Comparison of ENCODE assay signal across 9 mouse cellular contexts in genomic region chr1:177150344-177151021, GRCm38 (mm10).
DNase-seq lines count a peak whose midpoint lies in the region; ATAC-seq lines count a peak whose summit lies in the region.
"Had no signal": no experiment of that assay in that cellular context is flagged by ENCODE, and none has a peak within 500 bp of the region (broad histone marks: within the 10 kb centered on the region; RNA-seq: fewer than 3 reads in every experiment).

No protein-coding gene starts in this region.

- H3K27me3 ChIP-seq in kidney, embryonic 15.5 days: no peaks in the 10 kb centered on the region
- H3K27me3 ChIP-seq in embryonic facial prominence, embryonic 15.5 days: no peaks in the 10 kb centered on the region
- no peaks in the 10 kb centered on the region for H3K27me3 ChIP-seq in midbrain, embryonic 12.5 days
- H3K27me3 ChIP-seq: liver, embryonic 15.5 days had no signal

- H3K36me3 ChIP-seq in kidney, embryonic 15.5 days: no peaks in the 10 kb centered on the region
- no peaks in the 10 kb centered on the region for H3K36me3 ChIP-seq in embryonic facial prominence, embryonic 15.5 days
- no peaks in the 10 kb centered on the region for H3K36me3 ChIP-seq in midbrain, embryonic 12.5 days
- H3K36me3 ChIP-seq: liver, embryonic 15.5 days had no signal

- peak overlapping the region; percentile 22; the same call in 1 of the 2 replicates for H3K27ac ChIP-seq in kidney, embryonic 15.5 days
- H3K27ac ChIP-seq in embryonic facial prominence, embryonic 15.5 days (replicated peaks): peak overlapping the region; percentile 51
- peak overlapping the region; percentile 84 for H3K27ac ChIP-seq in midbrain, embryonic 12.5 days (replicated peaks)
- H3K27ac ChIP-seq: liver, embryonic 15.5 days had no signal

- H3K4me2 ChIP-seq in kidney, embryonic 15.5 days: peak overlapping the region; percentile 39
- peak overlapping the region; percentile 31; the same call in 1 of the 2 replicates for H3K4me2 ChIP-seq in embryonic facial prominence, embryonic 15.5 days (replicated peaks)
- peak overlapping the region; percentile 43 for H3K4me2 ChIP-seq in midbrain, embryonic 12.5 days (replicated peaks)
- H3K4me2 ChIP-seq: liver, embryonic 15.5 days had no signal

- H3K4me1 ChIP-seq in kidney, embryonic 15.5 days: no peaks in the 10 kb centered on the region
- peaks cover 7% of the 10 kb centered on the region; the same call in 1 of the 2 replicates for H3K4me1 ChIP-seq in embryonic facial prominence, embryonic 15.5 days
- peaks cover 16% of the 10 kb centered on the region for H3K4me1 ChIP-seq in midbrain, embryonic 12.5 days
- H3K4me1 ChIP-seq: liver, embryonic 15.5 days had no signal

- no peak overlapping the region for H3K9ac ChIP-seq in kidney, embryonic 15.5 days
- no peak overlapping the region for H3K9ac ChIP-seq in embryonic facial prominence, embryonic 15.5 days
- H3K9ac ChIP-seq in midbrain, embryonic 12.5 days (replicated peaks): no peak overlapping the region
- H3K9ac ChIP-seq: liver, embryonic 15.5 days had no signal

- no peaks in the 10 kb centered on the region for H3K9me3 ChIP-seq in kidney, embryonic 15.5 days (replicated peaks)
- H3K9me3 ChIP-seq in embryonic facial prominence, embryonic 15.5 days (replicated peaks): no peaks in the 10 kb centered on the region
- H3K9me3 ChIP-seq in midbrain, embryonic 12.5 days: no peaks in the 10 kb centered on the region
- H3K9me3 ChIP-seq: liver, embryonic 15.5 days had no signal

- ATAC-seq in kidney, embryonic 15.5 days (replicated peaks; ENCODE audit: low FRiP score): peak; percentile 54
- ATAC-seq in embryonic facial prominence, embryonic 15.5 days (ENCODE audit: insufficient number of reproducible peaks, low FRiP score, low TSS enrichment, low read depth): no peak; the same call in 1 of the 2 replicates
- peak; percentile 95 for ATAC-seq in midbrain, embryonic 12.5 days (ENCODE audit: low FRiP score, low read depth)

- WGBS in kidney, embryonic 15.5 days: 31% methylated on average over 11 of the region's 11 CpGs
- 10% methylated on average over 11 of the region's 11 CpGs for WGBS in embryonic facial prominence, embryonic 15.5 days
- 5% methylated on average over 11 of the region's 11 CpGs for WGBS in midbrain, embryonic 12.5 days

- DNase-seq in kidney, postnatal 25 days: no peak
- peak; percentile 72 for DNase-seq in brain, adult 2 months (ENCODE audit: low read depth, low spot score)
- DNase-seq in spleen, adult 18-20 months: no peak
- DNase-seq in adrenal gland, postnatal 36 days: no peak
- DNase-seq in gastrocnemius, postnatal 25 days: no peak

- H3K4me3 ChIP-seq in kidney, embryonic 15.5 days (replicated peaks): no peak overlapping the region
- H3K4me3 ChIP-seq in embryonic facial prominence, embryonic 15.5 days (replicated peaks): peak overlapping the region; percentile 14; the same call in 1 of the 2 replicates
- 0 out of 2 replicates have a peak overlapping the region, but pooled peaks have one; percentile 9 for H3K4me3 ChIP-seq in midbrain, embryonic 12.5 days
- H3K4me3 ChIP-seq: liver, embryonic 15.5 days had no signal

Comparison
In these comparisons a context has a peak if more than half of its experiments do, and no peak if none do; other contexts are left out.
1. H3K27ac ChIP-seq: peak in every context shown above with its lines; median percentile 84 in midbrain, embryonic 12.5 days; 51 in embryonic facial prominence, embryonic 15.5 days; 22 in kidney, embryonic 15.5 days.